Mouse (Mus musculus): Measurements from ENCODE around the gene Babam1. TPM values are rescaled to one million over a fixed set of nuclear protein-coding genes. Genes with fewer than 3 reads are reported as not detected.

Babam1 gene
- total RNA-seq (2014; fragmentation: Nextera tagmentation) (70.0 and 84.9 TPM in 2 replicates), total RNA-seq (2017) (98.5 and 101 TPM in 2 replicates)

DNA sequence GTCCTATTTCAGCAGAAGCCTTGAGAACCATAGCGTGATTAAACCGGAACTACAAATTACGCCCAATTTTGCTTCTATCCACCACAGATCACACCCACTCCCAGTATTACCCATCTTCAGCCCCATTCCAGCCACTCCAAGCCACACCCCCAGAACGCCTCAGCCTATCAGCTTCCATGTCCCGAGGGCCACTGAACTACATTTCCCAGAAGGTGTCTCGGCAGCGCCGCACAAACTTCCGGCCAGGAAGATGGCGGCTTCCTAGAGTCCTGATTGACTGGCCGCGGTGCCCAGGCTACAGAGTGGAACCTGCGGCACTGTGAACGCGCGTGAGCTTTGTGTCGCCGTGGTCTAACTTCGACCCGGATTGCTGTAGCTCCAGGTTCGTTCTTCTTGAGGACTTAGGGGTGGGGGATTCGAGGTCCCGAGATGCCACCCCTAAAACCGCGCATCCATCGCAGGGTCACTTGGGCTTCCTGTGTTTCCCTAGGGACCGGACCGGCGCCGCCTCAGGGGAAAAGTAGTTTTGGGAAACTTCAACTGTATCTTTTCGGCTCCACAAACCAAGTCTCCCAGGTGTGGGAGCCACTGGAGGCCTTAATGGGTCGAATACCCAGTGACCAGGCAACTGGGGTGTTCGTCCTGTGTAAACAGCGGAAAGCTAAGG lies at the start of gene Babam1:
Gene Babam1 (plus strand): TSS at position 223 of the 667 bp plus-strand sequence.
- peak; percentile 99 for ATAC-seq (replicated peaks; ENCODE audit: poor library complexity, severe bottlenecking)

DNA sequence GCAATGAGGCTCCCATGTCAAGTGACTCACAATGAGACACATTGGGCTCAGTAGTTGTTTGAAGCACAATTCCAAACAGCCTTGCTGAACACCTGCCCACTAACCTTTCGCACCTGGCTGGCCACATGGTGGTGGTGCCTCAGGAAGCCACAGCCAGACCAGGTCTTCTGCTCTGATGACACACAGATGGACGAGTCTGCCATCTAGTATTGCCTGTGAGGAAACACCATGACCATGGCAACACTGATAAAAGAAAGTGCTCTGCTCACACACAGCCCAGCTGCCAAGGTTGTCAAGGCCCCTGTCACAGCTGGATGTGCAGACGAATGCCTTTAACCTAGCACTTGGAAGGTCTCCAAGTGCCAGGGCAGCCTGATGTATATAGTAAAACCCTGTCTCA lies 45.5 kb upstream of the Babam1 start:
- no peak for ATAC-seq (replicated peaks; ENCODE audit: poor library complexity, severe bottlenecking)

DNA sequence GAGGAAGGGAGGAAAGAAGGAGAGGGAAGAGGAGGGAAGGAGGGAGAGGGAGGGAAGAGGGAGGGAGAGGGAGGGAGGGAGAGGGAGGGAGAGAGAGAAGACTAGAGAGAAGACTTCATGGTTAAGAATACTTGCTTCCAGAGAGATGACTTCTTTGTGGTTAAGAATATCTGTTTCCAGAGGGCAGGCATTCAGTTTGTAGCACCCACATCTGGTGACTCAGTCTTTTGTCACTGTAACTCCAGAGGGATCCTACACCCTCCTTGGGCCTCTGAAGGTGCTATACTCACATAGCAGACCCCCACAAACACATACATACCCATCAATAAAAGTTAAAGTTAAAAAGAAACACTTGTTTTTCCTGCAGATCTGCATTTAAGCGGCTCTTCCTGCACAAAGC lies 45.1 kb upstream of the Babam1 start:
- ATAC-seq (replicated peaks; ENCODE audit: poor library complexity, severe bottlenecking): no peak

DNA sequence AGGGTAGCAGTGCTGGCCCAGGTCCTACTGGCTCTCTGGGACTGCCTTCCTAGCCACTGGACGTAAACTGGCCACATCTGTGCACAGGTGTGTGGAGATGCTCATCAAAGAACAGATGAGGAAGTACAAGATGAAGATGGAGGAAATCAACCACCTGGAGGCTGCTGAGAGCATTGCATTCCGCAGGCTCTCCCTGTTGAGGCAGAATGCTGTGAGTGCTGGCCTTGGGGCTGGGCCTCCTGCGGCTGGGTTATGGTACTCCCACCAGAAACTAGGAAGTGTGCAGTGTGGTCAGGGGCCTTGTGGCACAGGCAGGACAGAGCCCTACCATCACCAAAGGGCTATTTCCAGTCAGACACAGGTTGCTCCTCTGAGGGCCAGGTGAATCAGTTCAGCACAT lies 38.6 kb upstream of the Babam1 start:
- ATAC-seq (replicated peaks; ENCODE audit: poor library complexity, severe bottlenecking): 0 out of 2 replicates have a peak, but pooled peaks have one; percentile 15

DNA sequence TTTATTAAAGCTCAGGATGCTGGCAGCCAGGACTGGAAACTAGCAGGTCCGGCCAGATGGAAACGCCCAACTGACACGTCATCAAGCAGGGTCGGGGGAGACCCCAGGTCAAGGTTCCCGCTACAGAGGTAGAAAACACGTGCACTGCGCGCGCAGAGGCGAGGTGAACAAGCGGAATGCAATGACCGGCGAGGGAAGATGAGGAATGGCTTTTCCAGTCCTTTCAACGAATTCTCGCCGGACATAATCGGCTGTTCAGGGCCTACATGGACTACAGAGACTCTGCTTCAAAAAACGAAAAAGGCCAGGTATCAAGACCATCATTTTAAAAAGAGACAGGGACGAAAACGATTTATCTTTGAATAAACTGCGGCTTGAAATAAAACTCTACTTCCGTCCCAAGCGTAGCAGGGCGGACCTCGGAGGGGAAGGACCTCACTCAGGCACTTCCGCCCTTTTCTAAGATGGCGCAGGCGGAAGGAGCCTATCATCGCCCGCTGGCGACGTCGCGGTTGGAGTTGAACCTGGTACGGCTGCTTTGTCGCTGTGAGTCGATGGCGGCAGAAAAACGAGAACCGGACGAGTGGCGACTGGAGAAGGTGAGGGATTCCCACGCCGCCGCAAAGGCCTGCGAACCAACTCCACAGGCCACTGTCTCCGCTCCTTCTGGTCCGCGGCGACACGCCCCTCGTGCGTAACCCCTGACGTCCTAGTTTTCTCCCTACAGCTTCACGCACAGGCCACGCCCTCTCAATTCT lies 29.7 kb upstream of the Babam1 start, which contains the start of gene Use1:
Gene Use1 (plus strand): TSS at position 78 of the 758 bp plus-strand sequence.
- peak; percentile 55 for ATAC-seq (replicated peaks; ENCODE audit: poor library complexity, severe bottlenecking)

DNA sequence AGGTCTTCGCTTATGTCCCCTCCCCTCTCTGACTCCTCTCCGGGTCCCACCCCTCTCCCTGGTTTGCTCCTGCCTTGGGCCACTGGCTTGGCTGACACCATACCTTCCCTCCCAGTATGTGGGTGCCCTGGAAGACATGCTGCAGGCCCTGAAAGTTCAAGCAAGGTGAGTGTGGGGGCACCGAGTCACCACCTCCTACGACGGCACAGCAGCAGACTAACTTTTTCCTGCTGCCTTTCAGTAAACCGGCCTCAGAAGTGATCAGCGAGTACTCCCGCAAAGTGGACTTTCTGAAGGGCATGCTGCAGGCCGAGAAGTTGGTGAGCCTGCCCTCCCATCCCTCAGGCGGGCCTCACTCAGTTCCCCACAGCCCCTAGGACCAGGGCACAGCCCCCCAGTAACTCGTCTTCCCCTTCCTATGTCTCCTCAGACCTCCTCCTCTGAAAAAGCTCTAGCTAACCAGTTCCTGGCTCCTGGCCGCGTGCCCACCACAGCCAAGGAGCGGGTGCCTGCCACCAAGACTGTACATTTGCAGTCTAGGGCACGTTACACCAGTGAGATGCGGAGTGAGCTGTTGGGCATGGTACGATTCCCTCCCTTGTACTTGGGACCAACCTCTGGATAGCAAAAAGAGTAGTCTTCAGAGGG lies 29.0 kb upstream of the Babam1 start:
- ATAC-seq (replicated peaks; ENCODE audit: poor library complexity, severe bottlenecking): peak; percentile 68; the same call in 1 of the 2 replicates

DNA sequence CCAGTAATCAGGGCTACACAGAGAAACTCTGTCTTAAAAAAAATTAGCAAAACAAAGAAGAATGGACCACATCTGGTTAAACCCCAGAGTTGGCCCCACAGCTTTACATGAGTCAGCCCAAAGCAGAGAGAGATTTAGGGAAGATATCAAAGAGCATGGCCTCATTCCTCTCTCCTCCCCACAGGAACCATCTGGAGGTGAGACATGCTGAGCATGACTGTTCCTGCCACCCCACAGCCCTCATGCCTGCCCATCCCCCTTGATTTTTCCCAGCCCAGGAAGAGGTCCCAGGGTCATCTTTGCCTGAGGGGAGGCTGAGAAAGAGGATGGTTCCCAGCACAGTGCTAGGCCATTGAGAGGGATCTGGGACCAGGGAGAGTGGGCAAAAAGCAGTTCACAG lies 28.3 kb upstream of the Babam1 start:
- ATAC-seq (replicated peaks; ENCODE audit: poor library complexity, severe bottlenecking): no peak

DNA sequence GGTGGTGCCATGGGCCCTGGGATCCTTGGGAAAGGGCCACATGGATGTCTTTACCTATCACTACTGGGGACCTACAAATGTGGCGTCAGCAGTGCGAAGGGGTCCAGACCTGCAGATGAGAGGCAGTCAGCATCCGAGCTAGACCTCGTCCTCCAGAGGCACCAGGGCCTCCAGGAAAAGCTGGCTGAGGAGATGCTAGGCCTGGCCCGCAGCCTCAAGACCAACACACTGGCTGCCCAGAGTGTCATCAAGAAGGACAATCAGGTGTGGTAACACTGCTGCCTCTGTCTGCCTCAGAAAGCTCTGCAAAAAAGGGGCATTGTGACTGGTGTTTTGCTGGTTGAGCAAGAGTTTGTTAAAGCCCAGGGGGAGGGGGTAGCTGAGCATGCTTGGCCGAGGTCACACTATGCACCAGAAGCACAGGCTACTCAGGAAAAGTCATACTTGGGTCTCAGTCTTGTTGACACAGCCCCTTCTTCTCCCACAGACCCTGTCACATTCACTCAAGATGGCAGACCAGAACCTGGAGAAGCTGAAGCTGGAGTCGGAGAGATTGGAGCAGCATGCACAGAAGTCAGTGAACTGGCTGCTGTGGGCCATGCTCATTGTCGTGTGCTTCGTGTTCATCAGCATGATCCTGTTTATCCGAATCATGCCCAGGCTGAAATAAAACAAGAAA lies 27.5 kb upstream of the Babam1 start:
- ATAC-seq (replicated peaks; ENCODE audit: poor library complexity, severe bottlenecking): no peak

DNA sequence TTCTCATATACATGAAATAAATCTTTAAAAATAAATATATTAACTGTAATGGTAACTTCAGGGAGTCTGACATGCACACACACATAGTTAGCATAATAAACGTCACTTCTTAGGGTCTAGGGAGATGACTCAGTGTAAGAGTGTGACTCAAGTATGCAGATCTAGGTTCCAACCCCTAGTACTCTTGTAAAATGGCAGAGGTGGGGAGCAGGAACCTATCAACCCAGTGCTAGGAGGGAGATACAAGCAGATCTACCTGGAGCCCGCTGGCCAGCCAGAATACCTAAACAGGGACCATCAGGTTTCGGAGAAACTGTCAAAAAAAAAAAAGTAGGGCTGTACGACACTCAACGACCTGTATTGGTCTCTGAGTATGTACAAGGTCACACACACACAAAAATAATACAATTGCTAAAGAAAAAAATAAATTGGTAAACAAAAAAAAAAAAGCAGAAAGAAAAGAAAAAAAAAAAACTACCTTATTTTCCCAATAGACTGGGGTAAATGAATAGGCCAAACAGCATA lies 25.9 kb upstream of the Babam1 start:
- no peak for ATAC-seq (replicated peaks; ENCODE audit: poor library complexity, severe bottlenecking)

DNA sequence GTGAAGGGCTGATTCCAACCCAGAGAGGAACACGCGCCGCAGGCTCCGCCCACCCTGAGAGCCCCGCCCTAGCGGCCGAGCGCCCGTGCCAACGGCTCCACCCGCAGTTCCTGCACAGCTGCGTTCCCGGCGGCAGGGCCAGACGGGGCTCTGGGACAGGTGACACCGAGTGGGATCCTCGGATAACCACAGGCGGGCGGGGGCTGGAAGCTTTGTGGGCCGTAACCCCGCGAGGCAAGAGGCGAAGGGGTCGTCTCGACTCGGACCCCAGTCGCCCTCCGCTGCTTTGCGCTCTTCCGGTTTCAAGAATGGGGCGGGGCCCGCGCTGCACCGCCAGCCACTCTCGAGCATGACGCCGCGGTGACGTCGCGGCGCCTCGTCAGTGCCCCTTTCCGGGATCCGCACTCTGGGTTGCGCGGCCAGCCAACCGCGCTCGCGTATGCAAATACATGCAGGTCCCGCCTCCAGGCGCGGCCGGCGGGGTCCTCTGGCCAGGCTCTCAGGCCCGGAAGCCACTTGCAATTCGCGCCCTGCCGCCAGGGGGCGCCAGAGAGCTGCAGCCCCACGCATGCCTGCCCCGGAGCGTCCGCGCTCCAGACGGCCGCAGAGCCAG lies 25.3 kb upstream of the Babam1 start, which contains the start of gene Ocel1:
Gene Ocel1 (plus strand): TSS at position 63 of the 613 bp plus-strand sequence.
- peak; percentile 62 for ATAC-seq (replicated peaks; ENCODE audit: poor library complexity, severe bottlenecking)

DNA sequence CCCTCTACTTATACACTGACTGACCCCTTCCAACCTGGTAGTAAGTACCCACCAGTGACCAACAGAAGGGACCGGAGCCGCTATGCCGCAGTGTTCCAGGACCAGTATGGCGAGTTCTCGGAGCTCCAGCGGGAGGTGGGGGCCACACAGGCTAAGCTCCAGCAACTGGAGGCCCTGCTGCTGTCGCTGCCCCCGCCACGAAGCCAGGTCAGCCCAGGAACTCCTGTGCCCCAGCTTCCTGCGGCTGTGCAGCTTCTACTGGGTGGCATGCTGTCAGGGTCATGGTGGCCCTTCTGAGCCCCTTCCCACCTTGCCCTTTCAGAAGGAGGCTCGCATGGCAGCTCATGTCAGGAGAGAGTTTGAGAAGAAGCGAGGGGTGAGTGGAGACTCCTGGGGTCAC lies 24.2 kb upstream of the Babam1 start:
- no peak for ATAC-seq (replicated peaks; ENCODE audit: poor library complexity, severe bottlenecking)

DNA sequence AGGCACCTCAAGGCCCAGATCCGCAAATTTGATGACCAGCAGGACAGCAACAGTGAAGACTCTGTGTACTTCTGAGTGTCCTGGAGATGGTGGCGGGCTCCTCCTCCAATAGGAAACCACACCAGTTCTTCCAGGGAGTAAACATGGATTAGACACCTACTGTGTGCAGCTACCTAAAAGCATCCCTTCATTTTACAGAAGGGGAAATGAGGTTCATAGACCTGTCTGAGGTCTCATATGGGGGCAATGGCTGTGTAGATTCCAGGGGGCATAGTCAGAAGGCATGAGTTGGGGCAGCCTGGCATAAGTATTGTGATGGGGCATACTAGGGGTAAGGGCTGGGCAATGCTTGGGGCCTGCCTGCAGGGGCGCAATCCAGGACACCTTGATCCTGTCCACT lies 23.7 kb upstream of the Babam1 start:
- no peak for ATAC-seq (replicated peaks; ENCODE audit: poor library complexity, severe bottlenecking)

DNA sequence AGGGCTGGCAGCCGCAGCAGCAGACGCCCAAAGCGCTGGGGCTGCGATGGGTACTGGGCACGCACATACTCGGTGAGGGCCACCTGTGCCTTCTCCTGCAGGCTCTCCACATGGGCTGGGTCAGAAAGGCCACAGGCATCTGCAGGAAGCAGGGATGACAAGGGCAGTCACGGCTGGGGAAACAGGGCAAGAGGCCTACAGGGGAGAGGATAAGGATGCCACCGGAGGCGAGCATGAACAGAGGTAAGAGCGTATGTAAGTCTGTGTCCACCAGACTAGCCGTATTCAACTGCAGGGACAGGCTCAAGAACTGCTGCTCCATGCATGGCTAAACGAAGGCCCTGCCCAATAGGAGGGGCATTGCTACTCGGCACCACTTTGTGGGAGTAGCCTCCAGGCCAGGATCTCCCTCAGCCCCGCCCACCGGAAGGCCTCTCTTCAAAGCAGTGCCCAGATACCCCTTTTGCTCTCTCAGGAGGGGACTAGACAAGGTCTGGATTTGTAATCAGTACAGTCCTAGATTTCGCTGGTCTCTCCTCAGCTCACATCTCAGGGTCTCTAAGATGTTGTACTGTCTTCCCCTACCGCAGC lies 21.9 kb upstream of the Babam1 start:
- ATAC-seq (replicated peaks; ENCODE audit: poor library complexity, severe bottlenecking): no peak

DNA sequence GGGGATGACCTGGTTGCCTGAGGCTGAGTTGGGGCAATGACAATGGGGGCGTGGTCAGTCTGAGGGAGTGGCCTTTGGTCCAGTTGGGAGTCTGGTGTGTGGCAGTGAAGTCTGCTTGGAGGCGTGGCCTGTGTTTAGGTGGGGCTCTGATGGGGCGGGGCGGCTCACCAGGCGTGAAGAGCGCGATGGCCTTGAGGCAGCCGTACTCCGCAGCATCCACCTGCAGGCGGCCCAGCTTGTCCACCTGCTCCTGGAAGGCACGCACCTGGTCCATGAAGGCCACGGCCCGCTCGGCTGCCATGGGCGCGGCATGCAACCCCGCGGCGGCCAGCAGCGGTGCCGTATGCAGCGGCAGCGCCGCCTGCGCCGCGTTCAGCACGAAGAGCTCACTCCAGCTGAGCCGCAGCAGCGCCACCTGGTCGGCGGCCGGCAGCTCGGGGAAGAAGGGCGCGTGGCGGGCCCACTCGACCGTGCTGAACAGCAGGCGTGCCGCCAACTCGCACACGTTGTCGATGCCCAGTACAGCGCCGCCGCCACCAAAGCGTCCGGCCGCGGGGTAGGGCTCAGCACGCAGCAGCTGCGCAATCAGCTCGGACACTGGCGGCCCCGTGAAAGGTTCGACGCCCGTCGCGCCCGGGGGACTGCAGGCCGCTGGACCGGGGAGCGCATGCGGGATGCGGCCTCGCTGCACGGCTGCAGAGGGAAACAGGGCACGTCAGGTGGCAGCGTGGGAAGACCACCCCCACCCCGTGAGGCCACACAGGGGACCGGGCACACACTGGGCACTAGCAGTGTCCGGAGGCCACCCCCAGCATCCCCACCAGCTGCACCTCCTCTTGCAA lies 20.9 kb upstream of the Babam1 start:
- peak; percentile 54 for ATAC-seq (replicated peaks; ENCODE audit: poor library complexity, severe bottlenecking)

DNA sequence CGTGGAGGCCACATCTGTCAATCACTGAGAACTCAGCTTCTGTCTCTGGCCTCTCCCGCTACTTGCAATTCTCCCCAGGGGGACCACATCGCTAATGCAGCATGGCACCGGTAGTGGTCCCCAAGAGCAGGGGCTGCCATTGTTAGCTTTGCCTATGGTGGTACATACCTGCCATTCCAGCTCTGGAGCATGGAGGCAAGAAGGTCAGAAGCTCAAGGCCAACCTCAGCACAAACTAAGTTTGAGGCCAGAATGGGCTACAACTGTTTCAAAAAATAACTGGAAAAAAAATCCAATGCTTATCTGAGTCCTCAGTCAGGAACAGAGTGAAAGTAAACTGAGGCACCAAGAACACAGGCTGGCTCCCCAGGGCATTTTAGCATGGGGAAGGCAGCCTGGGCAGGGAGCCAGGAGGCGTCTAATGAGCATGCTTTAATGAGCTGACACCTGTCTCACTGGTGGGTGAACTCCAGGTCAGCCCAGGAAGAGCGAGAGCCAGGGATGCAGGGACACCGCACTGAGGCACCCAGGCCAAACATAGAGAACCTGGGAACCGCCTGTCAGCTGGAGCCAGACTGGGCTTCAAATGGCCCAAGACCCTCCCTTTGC lies 20.1 kb upstream of the Babam1 start:
- no peak for ATAC-seq (replicated peaks; ENCODE audit: poor library complexity, severe bottlenecking)

DNA sequence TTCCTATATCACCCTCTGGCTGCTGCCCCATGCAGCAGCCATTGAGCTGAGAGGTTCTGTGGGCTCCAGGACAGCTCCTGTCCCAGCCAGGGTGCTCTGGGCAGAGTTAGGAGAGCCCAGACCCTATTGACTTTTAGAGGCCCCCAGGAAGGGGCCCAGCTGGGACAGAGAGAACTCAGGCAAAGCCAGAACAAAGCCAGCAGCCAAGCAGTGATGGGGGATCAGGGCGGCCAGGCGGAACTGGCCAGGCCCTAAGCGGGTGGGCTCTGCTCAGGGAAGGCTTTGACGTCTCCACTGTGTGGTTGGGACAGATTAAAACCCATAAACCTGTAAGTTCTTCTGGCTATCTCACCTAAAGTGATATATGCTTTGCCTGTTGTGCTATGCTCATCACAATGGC lies 17.7 kb upstream of the Babam1 start:
- no peak for ATAC-seq (replicated peaks; ENCODE audit: poor library complexity, severe bottlenecking)

DNA sequence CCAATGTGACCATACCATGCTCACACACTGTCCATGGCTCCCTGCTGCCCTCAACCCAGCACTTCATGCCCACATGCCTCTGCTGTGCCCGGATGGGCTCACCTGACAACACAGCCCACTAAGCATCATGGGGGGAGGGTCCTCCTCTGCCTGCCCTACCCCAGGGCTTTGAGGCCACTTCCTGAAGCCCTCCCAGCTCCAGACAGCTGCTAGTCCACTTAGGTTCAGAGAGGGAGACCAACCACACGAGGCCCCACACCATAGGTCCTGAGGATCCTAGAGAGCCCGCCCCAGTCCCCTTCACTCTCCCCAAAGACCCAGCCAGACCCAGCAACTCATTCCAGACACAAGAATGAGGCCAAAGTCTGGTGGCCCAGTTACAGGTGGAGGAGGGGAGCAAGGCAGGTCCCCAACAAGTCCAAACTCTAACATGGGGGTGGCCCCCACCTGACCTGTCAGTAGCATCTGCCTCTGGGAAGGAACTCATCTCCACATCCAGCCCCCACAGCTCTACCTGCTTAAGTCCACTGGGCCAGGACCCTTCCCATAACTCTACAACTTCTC lies 17.1 kb upstream of the Babam1 start:
- ATAC-seq (replicated peaks; ENCODE audit: poor library complexity, severe bottlenecking): no peak
